Mouse (Mus musculus): ENCODE measurements around the gene Omp. TPM values are rescaled to one million over a fixed set of nuclear protein-coding genes. Genes with fewer than 3 reads are reported as not detected.

Gene Omp
- total RNA-seq, 2 experiments from 2014 or later = 0.12 TPM; not detected in 1

DNA sequence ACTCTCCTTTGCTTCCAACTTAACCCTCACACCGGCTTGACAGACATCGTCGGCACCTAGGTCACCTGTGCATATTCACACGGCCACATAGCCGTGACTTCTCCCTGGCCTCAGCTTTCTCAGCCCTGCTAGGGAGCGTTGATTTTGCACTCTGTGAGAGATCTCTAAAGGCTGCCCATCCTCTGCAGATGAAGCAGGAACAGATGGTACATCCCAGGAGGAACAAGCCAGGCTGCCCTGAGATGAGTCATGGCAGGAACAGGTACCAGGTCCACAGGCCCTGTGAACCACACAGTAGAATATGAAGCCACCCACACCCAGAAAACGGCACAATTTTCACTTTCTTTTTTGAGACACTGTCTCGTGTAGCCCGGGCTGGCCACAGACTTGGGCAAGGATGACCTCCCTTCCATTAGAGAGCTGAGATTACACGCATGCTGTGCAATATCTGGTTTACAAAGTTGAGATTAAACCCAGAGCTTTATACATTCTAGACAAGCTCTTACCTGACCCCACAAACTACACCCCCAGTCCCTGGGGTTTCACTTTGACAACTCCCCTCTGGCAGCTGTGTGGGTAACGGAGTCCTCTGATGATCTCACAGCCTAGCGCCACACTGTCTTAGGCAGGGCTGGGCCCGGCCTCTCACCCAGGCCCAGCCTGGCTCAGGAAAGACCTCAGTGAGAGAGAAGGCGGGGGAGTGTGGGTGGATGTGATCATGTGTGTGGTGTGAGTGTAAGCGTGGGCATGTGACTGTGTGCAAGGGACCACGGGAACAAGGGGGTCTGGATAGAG lies 36.5 kb downstream of the Omp start:
- no peak for DNase-seq

DNA sequence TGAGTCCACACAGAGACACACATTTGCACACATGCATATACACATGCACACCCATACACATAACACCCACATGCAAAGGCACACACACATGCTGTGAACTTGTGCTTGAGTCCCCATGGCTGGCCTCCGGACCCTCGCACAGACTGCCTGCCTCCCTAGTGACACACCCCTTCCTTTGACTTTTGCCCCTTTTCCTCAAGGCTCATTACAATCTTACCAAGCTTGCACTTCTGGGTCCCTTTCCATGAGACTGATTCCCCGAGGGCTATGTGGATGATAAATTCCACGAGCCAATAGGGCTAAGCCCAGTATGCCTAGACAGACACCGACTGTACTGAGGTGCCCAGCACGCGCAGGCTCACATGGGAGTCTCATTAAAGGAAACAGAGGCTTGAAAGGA lies 39.0 kb downstream of the Omp start:
- DNase-seq = no peak
- intact Hi-C loops (cut with DNase I) = no loop called here

More for the DNA sequence above, 36.5 kb downstream of the Omp start:
- intact Hi-C loops (cut with DNase I) = no loop called here

DNA sequence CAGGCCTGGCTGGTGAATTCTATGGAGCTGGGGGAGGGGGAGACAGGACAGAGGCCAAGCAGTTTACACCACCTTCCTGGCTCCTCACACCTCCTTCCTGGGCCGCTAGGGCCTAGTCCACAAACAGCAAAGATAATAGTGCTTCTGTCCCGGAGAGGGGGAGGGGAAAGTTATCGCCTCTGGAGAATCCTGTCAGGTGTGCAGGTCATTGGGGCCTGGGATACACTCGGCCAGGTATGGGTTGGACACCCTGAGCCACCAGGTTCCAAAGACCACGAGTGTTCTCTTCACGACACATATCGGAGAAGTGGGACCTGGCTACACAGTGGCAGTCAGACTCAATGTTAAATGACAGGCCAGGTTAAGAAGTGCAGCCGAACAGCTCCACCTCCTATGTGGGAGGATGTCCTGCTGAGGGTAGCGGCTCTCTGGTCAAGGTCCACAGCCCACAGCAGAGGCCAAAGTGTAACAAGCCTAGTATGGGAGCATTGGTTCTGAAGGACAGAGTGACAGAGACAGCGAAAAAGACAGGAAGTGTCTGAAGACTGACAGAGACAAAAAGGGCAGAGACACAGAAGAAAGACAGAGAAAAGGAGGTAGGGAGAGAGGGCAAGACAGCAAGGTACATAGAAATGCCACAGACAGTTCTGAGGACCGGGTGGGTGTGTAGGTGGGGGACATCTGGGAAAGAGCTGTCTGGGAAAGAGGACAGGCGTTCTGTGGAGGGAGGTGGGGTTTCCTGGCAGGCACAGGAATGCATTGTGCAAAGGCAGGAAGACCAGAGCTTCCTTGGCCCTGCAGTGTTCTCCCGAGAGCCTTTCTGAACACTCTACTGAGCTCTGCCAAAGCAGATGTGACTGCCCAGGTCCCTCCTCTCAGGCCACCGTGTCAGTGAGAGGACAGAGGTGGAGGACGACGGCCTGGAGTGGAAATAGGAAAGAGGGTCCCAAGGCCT lies 40.5 kb downstream of the Omp start:
- DNase-seq = no peak
- intact Hi-C loops (cut with DNase I) = loop anchor here (1.0 kb wide), 1 partner anchor 16 kb away; no protein-coding TSS in a partner anchor

DNA sequence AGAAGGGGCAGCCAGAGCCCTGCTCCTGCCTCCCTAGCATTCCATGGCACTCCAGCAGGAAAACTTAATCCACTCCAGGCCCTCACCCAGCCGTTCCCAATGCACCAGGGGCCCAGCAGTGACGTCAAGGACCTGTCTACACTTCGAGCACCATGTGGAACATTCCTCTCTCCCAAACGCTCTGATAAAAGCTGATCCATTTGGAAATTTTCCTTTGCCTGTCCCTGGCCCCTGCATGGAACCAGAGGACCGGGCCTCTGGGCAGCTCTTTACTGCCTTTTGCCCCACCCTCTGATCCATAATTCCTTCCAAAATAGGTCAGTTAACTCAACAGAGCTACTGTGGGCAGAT lies 41.4 kb downstream of the Omp start:
- intact Hi-C loops (cut with DNase I) = no loop called here
- DNase-seq = no peak

DNA sequence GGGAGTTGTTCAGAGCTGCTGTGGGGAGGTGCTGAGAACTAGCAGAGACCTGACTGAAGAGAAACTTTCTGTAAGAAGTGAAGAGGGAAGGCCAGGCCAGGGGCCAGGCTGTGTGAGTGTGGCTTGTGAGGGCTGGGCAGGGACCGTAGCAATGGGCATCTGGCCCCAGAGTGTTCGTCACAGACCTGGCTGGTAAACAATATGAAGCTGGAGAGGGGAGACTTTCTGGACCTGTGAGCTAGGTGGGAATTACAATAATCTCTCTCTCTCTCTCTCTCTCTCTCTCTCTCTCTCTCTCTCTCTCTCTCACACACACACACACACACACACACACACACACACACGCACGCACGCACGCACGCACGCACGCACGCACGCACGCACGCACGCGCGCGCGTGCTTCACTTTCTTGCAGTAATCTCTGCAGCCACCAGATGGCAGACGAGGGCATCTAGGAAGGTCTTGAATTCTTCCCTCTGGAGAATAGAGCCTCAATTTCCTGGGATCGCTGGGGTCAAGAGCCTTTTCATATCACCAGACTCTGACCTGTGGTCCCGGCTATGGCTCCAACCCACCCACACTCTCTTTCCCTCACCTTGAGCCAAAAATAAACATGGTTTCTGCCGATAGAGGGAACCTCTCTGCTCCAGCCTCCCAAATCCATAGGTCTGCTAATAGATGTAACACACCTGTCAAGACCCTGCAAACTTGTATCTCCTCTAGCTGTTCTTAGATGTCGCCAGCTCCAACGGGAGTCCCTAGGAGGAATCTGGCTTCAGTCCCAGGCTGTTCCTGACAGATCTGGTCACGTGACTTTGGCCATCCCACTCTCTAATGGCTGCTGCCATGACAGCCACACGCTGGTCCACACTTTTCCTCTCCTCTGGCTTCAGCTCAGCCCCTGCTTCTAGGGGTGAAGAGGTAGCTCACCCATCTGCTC lies 42.0 kb downstream of the Omp start:
- DNase-seq = peak; percentile 73 to 76
- intact Hi-C loops (cut with DNase I) = no loop called here

DNA sequence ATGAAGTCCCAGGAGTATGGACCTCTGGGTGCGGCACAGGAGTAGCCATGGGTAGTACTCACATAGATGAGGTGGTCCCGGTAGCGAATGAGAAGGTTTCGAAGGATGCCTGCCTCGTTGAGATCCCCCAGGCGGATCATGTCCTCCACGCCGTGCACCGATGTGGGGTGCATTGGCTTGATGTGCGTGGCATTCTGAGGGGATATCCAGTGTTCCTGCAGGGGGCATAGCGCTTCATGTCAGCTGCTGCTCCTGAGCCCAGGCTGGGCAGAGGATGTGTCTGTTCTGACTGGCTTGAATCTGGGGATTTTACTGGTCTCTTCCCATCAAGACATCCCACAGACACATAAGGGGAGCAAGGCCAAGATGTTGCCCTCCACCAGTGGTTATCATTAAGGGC lies 42.8 kb downstream of the Omp start:
- intact Hi-C loops (cut with DNase I) = no loop called here
- no peak for DNase-seq

DNA sequence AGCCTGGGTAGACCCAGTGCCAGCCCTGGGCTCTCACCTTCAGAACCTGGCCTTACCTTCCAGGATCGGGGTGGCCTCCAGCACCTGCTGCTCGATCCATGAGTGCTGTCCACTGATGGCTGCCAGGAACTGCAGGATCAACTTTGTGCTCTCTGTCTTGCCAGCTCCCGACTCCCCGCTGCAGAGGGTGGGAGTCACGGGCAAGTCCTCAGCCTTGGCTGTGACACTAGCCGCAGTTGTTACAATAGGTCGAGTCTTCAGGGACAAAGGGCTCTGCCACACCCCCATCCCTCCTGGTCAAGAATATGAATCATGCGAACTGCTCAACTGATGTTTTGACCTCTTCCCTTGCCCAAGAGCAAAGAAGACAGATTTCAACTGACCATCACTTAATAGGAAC lies 47.7 kb downstream of the Omp start:
- intact Hi-C loops (cut with DNase I) = no loop called here
- no peak for DNase-seq

DNA sequence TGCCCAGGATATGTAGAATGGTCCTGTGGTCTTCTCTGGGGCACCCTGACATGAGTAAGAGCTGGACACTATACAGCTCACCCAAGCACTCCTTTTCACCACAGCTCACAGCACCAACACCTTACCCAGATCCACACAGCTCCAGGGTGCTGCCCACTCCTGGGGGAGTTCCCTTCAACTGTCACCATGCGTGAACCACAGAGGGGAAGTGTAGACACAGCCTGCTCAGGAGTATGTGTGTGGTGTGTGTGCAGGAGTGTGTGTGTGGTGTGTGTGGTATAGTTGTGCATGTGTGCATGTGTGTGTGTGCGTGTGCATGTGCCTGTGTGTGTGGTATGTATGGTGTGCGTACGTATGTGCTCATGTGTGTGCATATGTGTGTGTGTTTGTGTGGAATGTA lies 49.5 kb downstream of the Omp start:
- intact Hi-C loops (cut with DNase I) = no loop called here
- no peak for DNase-seq

Other genes starting within 250 kb of the Omp start
- gene Gdpd4, start 225.5 kb downstream of the Omp start, total RNA-seq (2021) = under 1 TPM in 1 of 2 experiments, not detected in 1; 0.08 TPM
- 1 to 10 TPM; 2.6 to 3.2 TPM for gene Myo7a, start 26.0 kb downstream of the Omp start, total RNA-seq (2021)
- gene Capn5, start 32.8 kb upstream of the Omp start, total RNA-seq (2021) = 1 to 10 TPM; 1.7 to 1.9 TPM
- not detected for gene B3gnt6, start 54.0 kb upstream of the Omp start, total RNA-seq (2021)
- 1 to 10 TPM; 4.9 to 5.3 TPM for gene Acer3, start 175.7 kb upstream of the Omp start, total RNA-seq (2021)
- gene Tsku, start 215.8 kb upstream of the Omp start, total RNA-seq (2021) = 1 to 10 TPM; 1.1 to 1.5 TPM